ENCODE assay signal across 15 mouse cellular contexts in the genomic region with DNA sequence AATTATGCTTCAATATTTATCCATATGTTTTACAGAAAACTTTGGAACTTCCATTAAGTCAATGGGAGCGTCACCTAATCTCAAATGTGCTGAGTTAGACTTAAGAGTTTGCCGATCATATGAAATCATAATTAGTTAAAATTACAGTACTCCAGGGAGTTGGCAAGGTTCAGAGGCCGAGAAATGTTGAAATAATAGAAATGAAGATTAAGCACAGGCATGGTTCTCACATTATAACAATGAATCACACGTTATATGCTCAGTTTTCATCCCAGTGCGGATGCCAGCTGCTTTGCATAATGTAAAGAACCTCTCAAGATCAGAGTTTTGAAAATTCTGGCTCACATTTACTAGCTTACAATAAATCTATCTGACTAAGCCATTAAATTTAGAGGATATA.
"Had no signal": no experiment of that assay in that cellular context is flagged by ENCODE, and none has a peak within 500 bp of the region (broad histone marks: within the 10 kb centered on the region; RNA-seq: fewer than 3 reads in every experiment).

No protein-coding gene starts in this region.

- H3K4me2 ChIP-seq: lung, embryonic 15.5 days; midbrain, embryonic 11.5 days; midbrain, embryonic 13.5 days; midbrain, embryonic 15.5 days; neural tube, embryonic 12.5 days had no signal

- DNase-seq: liver, postnatal 0 days; lung, adult 2 months; lung, postnatal 14 days; lung, postnatal 36 days; right cerebral cortex, postnatal 14 days; thymus, adult 18-20 months; thymus, postnatal 14 days; thymus, postnatal 36 days had no signal

- H3K9ac ChIP-seq: liver, postnatal 0 days; lung, embryonic 15.5 days; midbrain, embryonic 13.5 days; midbrain, embryonic 15.5 days; neural tube, embryonic 12.5 days had no signal

- H3K4me3 ChIP-seq: lung, embryonic 15.5 days; megakaryocyte, embryonic 14.5 days; midbrain, embryonic 13.5 days; midbrain, embryonic 15.5 days; neural tube, embryonic 12.5 days had no signal

- ATAC-seq: liver, postnatal 0 days; lung, postnatal 0 days; midbrain, embryonic 13.5 days; midbrain, embryonic 15.5 days had no signal

- H3K9me3 ChIP-seq: lung, embryonic 15.5 days; midbrain, embryonic 13.5 days; midbrain, embryonic 15.5 days; neural tube, embryonic 12.5 days had no signal

- H3K36me3 ChIP-seq: lung, embryonic 15.5 days; midbrain, embryonic 13.5 days; midbrain, embryonic 15.5 days; neural tube, embryonic 12.5 days had no signal

- H3K4me1 ChIP-seq: lung, embryonic 15.5 days; megakaryocyte, embryonic 14.5 days; midbrain, embryonic 13.5 days; midbrain, embryonic 15.5 days; neural tube, embryonic 12.5 days had no signal

- H3K27me3 ChIP-seq: lung, embryonic 15.5 days; megakaryocyte, embryonic 14.5 days; midbrain, embryonic 13.5 days; midbrain, embryonic 15.5 days; neural tube, embryonic 12.5 days had no signal

- H3K27ac ChIP-seq: lung, embryonic 15.5 days; midbrain, embryonic 13.5 days; midbrain, embryonic 15.5 days; neural tube, embryonic 12.5 days had no signal
